Mouse (Mus musculus): ENCODE results near the gene Rpn1. TPM values are rescaled to one million over a fixed set of nuclear protein-coding genes. Genes with fewer than 3 reads are reported as not detected.
"Not testable (repeated sequence)": the region's sequence is repeated elsewhere in the genome, so short reads cannot be mapped to it uniquely, and the experiment has no call there.

Gene Rpn1
- polyA plus RNA-seq, 2 experiments, result 316 to 381 TPM

GRCm38 (mm10) chr6:88120813-88121212 is 36.5 kb downstream of the Rpn1 start:
- DNase-seq (ENCODE audit: low spot score), result no peak
- ATAC-seq (ENCODE audit: low FRiP score, low read depth), result no peak
- no peak overlapping the region for H3K4me3 ChIP-seq (replicated peaks; ENCODE audit: low read length)
- WGBS, result 93% methylated on average over 7 of the region's 7 CpGs
- no peak overlapping the region for H3K27ac ChIP-seq (replicated peaks; ENCODE audit: low read depth, low read length)
- no peaks in the 10 kb centered on the region for H3K27me3 ChIP-seq (ENCODE audit: control insufficient read depth, insufficient read depth, low read length)
- no peaks in the 10 kb centered on the region for H3K9me3 ChIP-seq (ENCODE audit: control insufficient read depth, low read length)
- no peaks in the 10 kb centered on the region for H3K36me3 ChIP-seq (ENCODE audit: control insufficient read depth, insufficient read depth, low read length)
- H3K4me1 ChIP-seq (ENCODE audit: control insufficient read depth, insufficient read depth, low read length), result peaks cover 6% of the 10 kb centered on the region; the same call in 1 of the 2 replicates
- H3K4me2 ChIP-seq (replicated peaks; ENCODE audit: low read depth, low read length, severe bottlenecking), result no peak overlapping the region
- TF ChIP-seq POLR2A (IDR thresholded peaks at IDR 0.05; ENCODE audit: borderline replicate concordance, extremely low read depth, insufficient read depth, insufficient read length), result no peak
- no peak overlapping the region for H3K9ac ChIP-seq (ENCODE audit: low read depth, low read length, severe bottlenecking)

GRCm38 (mm10) chr6:88121781-88122180 is 37.5 kb downstream of the Rpn1 start:
- ATAC-seq (ENCODE audit: low FRiP score, low read depth) (no peak), DNase-seq (ENCODE audit: low spot score) (no peak)
- Histone ChIP-seq H3K4me3 (replicated peaks; ENCODE audit: low read length) (no peak overlapping the region), H3K4me2 (replicated peaks; ENCODE audit: low read depth, low read length, severe bottlenecking) (no peak overlapping the region), H3K27ac (replicated peaks; ENCODE audit: low read depth, low read length) (no peak overlapping the region), H3K9ac (ENCODE audit: low read depth, low read length, severe bottlenecking) (no peak overlapping the region), H3K9me3 (ENCODE audit: control insufficient read depth, low read length) (no peaks in the 10 kb centered on the region), H3K4me1 (ENCODE audit: control insufficient read depth, insufficient read depth, low read length) (0 out of 2 replicates have a peak, but pooled peaks cover 3% of the 10 kb centered on the region), H3K36me3 (ENCODE audit: control insufficient read depth, insufficient read depth, low read length) (no peaks in the 10 kb centered on the region), H3K27me3 (ENCODE audit: control insufficient read depth, insufficient read depth, low read length) (no peaks in the 10 kb centered on the region)
- no peak for TF ChIP-seq POLR2A (IDR thresholded peaks at IDR 0.05; ENCODE audit: borderline replicate concordance, extremely low read depth, insufficient read depth, insufficient read length)
- WGBS, result 63% methylated on average over 2 of the region's 2 CpGs

GRCm38 (mm10) chr6:88123150-88123857 is 39.0 kb downstream of the Rpn1 start:
- Histone ChIP-seq H3K4me1 (ENCODE audit: control insufficient read depth, insufficient read depth, low read length) (0 out of 2 replicates have a peak, but pooled peaks cover 3% of the 10 kb centered on the region), H3K9ac (ENCODE audit: low read depth, low read length, severe bottlenecking) (0 out of 2 replicates have a peak overlapping the region, but pooled peaks have one; percentile 18), H3K27me3 (ENCODE audit: control insufficient read depth, insufficient read depth, low read length) (no peaks in the 10 kb centered on the region), H3K36me3 (ENCODE audit: control insufficient read depth, insufficient read depth, low read length) (no peaks in the 10 kb centered on the region), H3K27ac (replicated peaks; ENCODE audit: low read depth, low read length) (no peak overlapping the region), H3K9me3 (ENCODE audit: control insufficient read depth, low read length) (no peaks in the 10 kb centered on the region), H3K4me3 (replicated peaks; ENCODE audit: low read length) (no peak overlapping the region; the same call in 1 of the 2 replicates), H3K4me2 (replicated peaks; ENCODE audit: low read depth, low read length, severe bottlenecking) (peak overlapping the region; percentile 31)
- no peak for DNase-seq (ENCODE audit: low spot score)
- ATAC-seq (ENCODE audit: low FRiP score, low read depth), result peak; percentile 34; the same call in 1 of the 2 replicates
- no peak for TF ChIP-seq POLR2A (IDR thresholded peaks at IDR 0.05; ENCODE audit: borderline replicate concordance, extremely low read depth, insufficient read depth, insufficient read length)
- 46% methylated on average over 11 of the region's 11 CpGs for WGBS

- no peak for TF ChIP-seq POLR2A (IDR thresholded peaks at IDR 0.05; ENCODE audit: borderline replicate concordance, extremely low read depth, insufficient read depth, insufficient read length)
- no peaks in the 10 kb centered on the region for H3K9me3 ChIP-seq (ENCODE audit: control insufficient read depth, low read length)
- peak; percentile 71 for DNase-seq (ENCODE audit: low spot score)
- 0 out of 2 replicates have a peak, but pooled peaks cover 3% of the 10 kb centered on the region for H3K4me1 ChIP-seq (ENCODE audit: control insufficient read depth, insufficient read depth, low read length)
- ATAC-seq (ENCODE audit: low FRiP score, low read depth), result peak; percentile 88
- peak overlapping the region; percentile 31 for H3K4me2 ChIP-seq (replicated peaks; ENCODE audit: low read depth, low read length, severe bottlenecking)
- H3K27ac ChIP-seq (replicated peaks; ENCODE audit: low read depth, low read length), result no peak overlapping the region
- 0 out of 2 replicates have a peak overlapping the region, but pooled peaks have one; percentile 18 for H3K9ac ChIP-seq (ENCODE audit: low read depth, low read length, severe bottlenecking)
- no peak overlapping the region; the same call in 1 of the 2 replicates for H3K4me3 ChIP-seq (replicated peaks; ENCODE audit: low read length)
- no peaks in the 10 kb centered on the region for H3K36me3 ChIP-seq (ENCODE audit: control insufficient read depth, insufficient read depth, low read length)
- H3K27me3 ChIP-seq (ENCODE audit: control insufficient read depth, insufficient read depth, low read length), result no peaks in the 10 kb centered on the region
- under 1% methylated on average over 9 of the region's 9 CpGs for WGBS
Observed at GRCm38 (mm10) chr6:88123858-88124261, 39.6 kb downstream of the Rpn1 start.

- 74% methylated on average over 4 of the region's 4 CpGs for WGBS
- TF ChIP-seq POLR2A (IDR thresholded peaks at IDR 0.05; ENCODE audit: borderline replicate concordance, extremely low read depth, insufficient read depth, insufficient read length), result no peak
Observed at GRCm38 (mm10) chr6:88124551-88124950, 40.3 kb downstream of the Rpn1 start.

GRCm38 (mm10) chr6:88125815-88126214 is 41.5 kb downstream of the Rpn1 start:
- H3K4me1 ChIP-seq (ENCODE audit: control insufficient read depth, insufficient read depth, low read length); DNase-seq (ENCODE audit: low spot score); H3K4me3 ChIP-seq (replicated peaks; ENCODE audit: low read length); H3K9ac ChIP-seq (ENCODE audit: low read depth, low read length, severe bottlenecking); H3K4me2 ChIP-seq (replicated peaks; ENCODE audit: low read depth, low read length, severe bottlenecking); H3K27me3 ChIP-seq (ENCODE audit: control insufficient read depth, insufficient read depth, low read length); H3K9me3 ChIP-seq (ENCODE audit: control insufficient read depth, low read length); ATAC-seq (ENCODE audit: low FRiP score, low read depth); H3K36me3 ChIP-seq (ENCODE audit: control insufficient read depth, insufficient read depth, low read length); H3K27ac ChIP-seq (replicated peaks; ENCODE audit: low read depth, low read length): not testable (repeated sequence)
- WGBS, result 86% methylated on average over 10 of the region's 10 CpGs

More at GRCm38 (mm10) chr6:88124551-88124950, 40.3 kb downstream of the Rpn1 start:
- H3K9ac ChIP-seq (ENCODE audit: low read depth, low read length, severe bottlenecking), result no peak overlapping the region
- no peak overlapping the region for H3K27ac ChIP-seq (replicated peaks; ENCODE audit: low read depth, low read length)
- H3K4me1 ChIP-seq (ENCODE audit: control insufficient read depth, insufficient read depth, low read length), result 0 out of 2 replicates have a peak, but pooled peaks cover 3% of the 10 kb centered on the region
- DNase-seq (ENCODE audit: low spot score) (no peak), ATAC-seq (ENCODE audit: low FRiP score, low read depth) (no peak)
- no peak overlapping the region for H3K4me3 ChIP-seq (replicated peaks; ENCODE audit: low read length)
- no peaks in the 10 kb centered on the region for H3K9me3 ChIP-seq (ENCODE audit: control insufficient read depth, low read length)
- no peak overlapping the region for H3K4me2 ChIP-seq (replicated peaks; ENCODE audit: low read depth, low read length, severe bottlenecking)
- no peaks in the 10 kb centered on the region for H3K27me3 ChIP-seq (ENCODE audit: control insufficient read depth, insufficient read depth, low read length)
- H3K36me3 ChIP-seq (ENCODE audit: control insufficient read depth, insufficient read depth, low read length), result no peaks in the 10 kb centered on the region

Data from limb, embryonic 14.5 days (tissue).